ENCODE assay signal across 8 mouse cellular contexts in the genomic region with DNA sequence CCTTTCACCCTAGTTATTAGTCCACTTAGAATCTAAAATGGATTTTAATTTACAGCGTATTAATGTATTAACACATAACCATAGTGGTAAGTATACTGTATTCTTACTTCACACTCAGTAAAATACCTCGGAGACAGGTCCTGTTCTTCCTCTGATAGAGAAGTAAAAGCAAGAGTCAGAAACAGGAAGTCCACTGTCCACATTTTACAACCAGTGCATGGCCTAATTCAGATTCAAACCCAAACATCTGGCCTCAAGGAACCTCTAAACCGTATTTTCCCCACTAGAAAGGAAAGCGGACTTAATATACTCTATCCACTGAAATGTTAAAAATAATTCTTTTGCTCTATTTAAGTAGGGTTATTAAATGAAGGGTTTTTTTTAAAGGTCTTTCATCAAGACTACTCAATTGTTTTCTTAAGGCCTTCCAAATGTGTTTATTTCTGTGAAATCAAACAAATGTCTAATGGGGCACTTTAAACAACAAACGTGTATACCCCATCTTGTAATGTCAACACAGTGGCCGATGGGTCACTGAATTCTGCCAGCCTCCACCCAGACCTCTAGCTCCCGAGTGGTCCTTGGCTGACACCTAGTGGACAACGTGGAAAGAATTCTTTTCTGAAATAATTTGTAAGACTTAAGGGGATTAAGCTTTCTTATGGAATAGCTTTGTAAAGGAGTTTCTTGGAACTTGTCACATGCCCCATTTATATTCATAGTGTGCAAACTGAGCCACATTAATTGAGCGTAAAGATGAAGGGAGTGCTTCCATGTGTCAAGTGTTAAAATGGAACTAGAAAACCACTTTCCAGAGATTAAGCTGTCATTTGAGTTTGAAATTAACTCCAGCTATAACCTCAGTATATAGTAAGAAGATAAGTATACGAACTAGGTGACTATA. TPM values are rescaled to one million over a fixed set of nuclear protein-coding genes. Genes with fewer than 3 reads are reported as not detected.
DNase-seq lines count a peak whose midpoint lies in the region; ATAC-seq and TF ChIP-seq lines count a peak whose summit lies in the region.

No protein-coding gene starts in this region.

- no peak overlapping the region for H3K9ac ChIP-seq in forebrain, embryonic 15.5 days (replicated peaks)
- no peak overlapping the region for H3K9ac ChIP-seq in kidney, embryonic 14.5 days (ENCODE audit: low read depth, low read length)

- TF ChIP-seq CTCF in lung, adult 2 months (IDR thresholded peaks at IDR 0.05; ENCODE audit: insufficient read depth, low read length): peak; percentile 89
- peak; percentile 46 for TF ChIP-seq CTCF in olfactory bulb, adult 2 months (IDR thresholded peaks at IDR 0.05; ENCODE audit: insufficient read depth, low read depth, low read length)

- no peak overlapping the region for H3K4me3 ChIP-seq in forebrain, embryonic 15.5 days
- no peak overlapping the region for H3K4me3 ChIP-seq in kidney, embryonic 14.5 days (ENCODE audit: low read length)
- H3K4me3 ChIP-seq in lung, adult 2 months (replicated peaks; ENCODE audit: extremely low read depth, low read depth, low read length): no peak overlapping the region
- H3K4me3 ChIP-seq in olfactory bulb, adult 2 months (ENCODE audit: insufficient read depth, low read depth, low read length): no peak overlapping the region

- H3K4me1 ChIP-seq in forebrain, embryonic 15.5 days: no peaks in the 10 kb centered on the region
- peaks cover 3% of the 10 kb centered on the region; the same call in 1 of the 2 replicates for H3K4me1 ChIP-seq in kidney, embryonic 14.5 days (ENCODE audit: control insufficient read depth, insufficient read depth, low read length)
- peaks cover 3% of the 10 kb centered on the region; the same call in 1 of the 2 replicates for H3K4me1 ChIP-seq in lung, adult 2 months (ENCODE audit: control insufficient read depth, insufficient read depth, low read length)
- peaks cover 3% of the 10 kb centered on the region; the same call in 1 of the 2 replicates for H3K4me1 ChIP-seq in olfactory bulb, adult 2 months (ENCODE audit: control insufficient read depth, insufficient read depth, low read length)

- peak; percentile 30 to 45 for DNase-seq in urinary bladder, adult 18-20 months (ENCODE audit: low spot score in 2 of 2)
- DNase-seq in urinary bladder, adult 2 months (ENCODE audit: low spot score): no peak
- DNase-seq in c-Kit-positive CD71-positive TER-119-negative erythroid progenitor cells, embryonic 14.5 days (ENCODE audit: low read depth): peak; percentile 48
- peak; percentile 61 for DNase-seq in lung, adult 2 months
- DNase-seq in urinary bladder, postnatal 25 days (ENCODE audit: low spot score): peak; percentile 64

- TF ChIP-seq POLR2A in lung, adult 2 months (IDR thresholded peaks at IDR 0.05; ENCODE audit: borderline replicate concordance, extremely low read depth, low read depth, low read length): no peak
- TF ChIP-seq POLR2A in olfactory bulb, adult 2 months (IDR thresholded peaks at IDR 0.05; ENCODE audit: insufficient read depth, low read depth, low read length): no peak

- no peaks in the 10 kb centered on the region for H3K27me3 ChIP-seq in forebrain, embryonic 15.5 days
- H3K27me3 ChIP-seq in kidney, embryonic 14.5 days (ENCODE audit: control insufficient read depth, insufficient read depth, low read length): no peaks in the 10 kb centered on the region

- H3K4me2 ChIP-seq in forebrain, embryonic 15.5 days (replicated peaks): no peak overlapping the region
- no peak overlapping the region for H3K4me2 ChIP-seq in kidney, embryonic 14.5 days (replicated peaks; ENCODE audit: low read depth, low read length)

- no peak overlapping the region for H3K27ac ChIP-seq in forebrain, embryonic 15.5 days (replicated peaks)
- no peak overlapping the region for H3K27ac ChIP-seq in kidney, embryonic 14.5 days (ENCODE audit: low read depth, low read length)
- H3K27ac ChIP-seq in olfactory bulb, adult 2 months (ENCODE audit: insufficient read depth, low read depth, low read length): no peak overlapping the region

- ATAC-seq in forebrain, embryonic 15.5 days (replicated peaks): peak; percentile 70
- ATAC-seq in kidney, embryonic 14.5 days (ENCODE audit: low FRiP score, low TSS enrichment): peak; percentile 63; the same call in 1 of the 2 replicates

- WGBS in forebrain, embryonic 15.5 days: 31% methylated on average over 10 of the region's 10 CpGs
- 29% methylated on average over 10 of the region's 10 CpGs for WGBS in kidney, embryonic 14.5 days
- 28% methylated on average over 10 of the region's 10 CpGs for WGBS in lung, adult 2 months
- 25% methylated on average over 10 of the region's 10 CpGs for WGBS in olfactory bulb, adult 2 months

- H3K9me3 ChIP-seq in forebrain, embryonic 15.5 days: no peaks in the 10 kb centered on the region
- no peaks in the 10 kb centered on the region for H3K9me3 ChIP-seq in kidney, embryonic 14.5 days (ENCODE audit: control insufficient read depth, low read length)

- no peaks in the 10 kb centered on the region for H3K36me3 ChIP-seq in forebrain, embryonic 15.5 days
- no peaks in the 10 kb centered on the region for H3K36me3 ChIP-seq in kidney, embryonic 14.5 days (ENCODE audit: control insufficient read depth, insufficient read depth, low read length)

RNA-seq across cellular contexts. Expression of a gene that starts 29.2 kb away (rescaled TPM):
- 11.0 and 12.7 TPM in 2 replicates for polyA plus RNA-seq in urinary bladder, adult 2 months (2012; rRNA removed)
- 3.6 and 3.7 TPM in 2 replicates for polyA plus RNA-seq in forebrain, embryonic 15.5 days (2015; fragmentation: Nextera tagmentation; extraction: Ambion mirVana)
- polyA plus RNA-seq in kidney, embryonic 14.5 days (2014; fragmentation: Nextera tagmentation; extraction: Ambion mirVana): 12.8 and 20.2 TPM in 2 replicates
- polyA plus RNA-seq in lung, adult 2 months (2012; rRNA removed): 1.1 and 1.2 TPM in 2 replicates
- polyA plus RNA-seq in olfactory bulb, adult 2 months (2012; ENCODE audit: insufficient read depth, insufficient read length, low replicate concordance, missing spikeins): not detected in 2 replicates
